Mouse (Mus musculus): ENCODE measurements at regions not wholly inside any gene's neighbourhood (a gene's known extent, or its start where the extent isn't known, plus 50 kb on each side); places are given as distances from the start of the nearest gene placed in this dataset.
A peak's percentile ranks its signal among the peaks of the same experiment; 100 is the strongest.

DNA sequence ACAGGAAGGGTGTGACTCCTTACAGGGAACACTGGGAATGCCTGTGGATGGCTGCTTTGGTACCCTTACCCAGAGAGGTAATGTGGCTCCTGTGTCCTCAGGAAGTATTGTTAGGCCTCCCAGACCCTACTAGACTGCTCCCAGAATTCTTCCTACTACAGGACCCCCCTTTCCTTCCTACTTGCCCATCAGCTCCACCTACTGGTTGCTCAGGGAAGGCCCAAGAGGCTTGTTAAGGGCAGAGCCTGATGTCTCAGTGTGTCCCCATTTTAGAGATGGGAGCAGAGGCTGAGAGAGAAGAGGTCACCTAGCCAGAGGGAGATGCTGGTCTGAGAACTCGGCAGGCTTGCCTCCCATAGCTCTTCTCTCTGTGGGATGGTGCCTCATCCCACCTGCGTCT is 93.3 kb downstream of the 1810010D01Rik start:
- TF ChIP-seq POLR2A (IDR thresholded peaks at IDR 0.05; ENCODE audit: insufficient read depth, low read depth, low read length), result no peak
- TF ChIP-seq CTCF (IDR thresholded peaks at IDR 0.05; ENCODE audit: insufficient read depth, low read depth, low read length), result no peak
- WGBS, result 98% methylated on average over 2 of the region's 2 CpGs
- H3K4me1 ChIP-seq (ENCODE audit: control insufficient read depth, insufficient read depth, low read length), result peaks cover 10% of the 10 kb centered on the region

DNA sequence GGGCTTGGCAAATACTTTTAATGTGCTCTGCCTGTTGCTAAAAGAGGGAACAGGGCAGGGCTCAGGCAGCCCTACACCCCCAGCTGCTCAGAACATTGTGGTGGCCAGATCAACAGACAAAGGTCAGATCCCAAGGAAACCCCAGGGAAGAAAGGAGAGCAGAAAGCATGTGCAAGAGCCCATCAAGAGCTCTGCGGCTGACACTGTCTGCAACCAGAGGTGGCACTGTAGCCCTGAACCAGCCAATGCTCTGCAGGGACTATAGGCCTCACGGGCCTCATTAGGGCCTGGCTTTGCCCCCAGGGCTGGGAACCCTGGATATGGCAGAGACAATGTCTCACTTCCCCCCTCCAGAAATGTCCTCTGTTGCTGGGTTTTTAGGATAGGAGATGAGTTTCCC is 93.8 kb downstream of the 1810010D01Rik start:
- TF ChIP-seq CTCF (IDR thresholded peaks at IDR 0.05; ENCODE audit: insufficient read depth, low read depth, low read length) (no peak), POLR2A (IDR thresholded peaks at IDR 0.05; ENCODE audit: insufficient read depth, low read depth, low read length) (no peak)
- 68% methylated on average over 2 of the region's 2 CpGs for WGBS
- Histone ChIP-seq H3K4me3 (ENCODE audit: insufficient read depth, low read depth, low read length) (no peak overlapping the region), H3K4me1 (ENCODE audit: control insufficient read depth, insufficient read depth, low read length) (peaks cover 10% of the 10 kb centered on the region), H3K27ac (ENCODE audit: insufficient read depth, low read depth, low read length) (no peak overlapping the region)

More for the DNA sequence above, 93.3 kb downstream of the 1810010D01Rik start:
- H3K4me3 ChIP-seq (ENCODE audit: insufficient read depth, low read depth, low read length), result no peak overlapping the region
- H3K27ac ChIP-seq (ENCODE audit: insufficient read depth, low read depth, low read length), result no peak overlapping the region

DNA sequence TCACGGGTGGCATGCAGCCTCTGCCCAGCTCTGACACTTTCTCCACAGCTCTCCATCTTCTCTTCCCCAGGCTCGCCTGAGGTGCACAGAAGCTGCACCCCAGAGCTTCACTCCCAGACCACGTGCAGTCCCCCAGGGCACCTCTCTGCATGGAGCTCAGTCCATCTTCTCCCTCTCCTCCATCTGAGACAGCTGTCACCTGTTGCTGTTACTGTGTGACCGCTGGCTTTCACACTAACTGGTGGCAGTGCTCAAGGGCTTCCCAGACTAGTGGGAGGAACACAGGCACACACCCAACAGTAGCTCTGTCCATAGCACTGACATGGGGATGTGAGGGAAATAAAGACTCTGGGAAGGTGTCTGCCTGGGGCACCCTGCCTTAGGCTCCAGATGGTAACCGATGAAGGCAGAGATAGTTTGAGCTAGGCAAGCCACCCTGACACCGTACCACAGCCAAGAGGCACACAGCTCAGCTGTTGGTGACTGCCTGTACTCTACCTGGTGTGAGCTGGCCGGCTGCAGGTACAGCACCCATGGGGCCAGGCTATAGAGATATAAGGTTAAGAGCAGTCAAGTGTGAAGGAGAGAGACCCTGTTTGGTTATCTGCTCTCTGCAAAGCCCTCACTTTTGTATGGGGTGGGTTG is 94.9 kb downstream of the 1810010D01Rik start:
- H3K27ac ChIP-seq (ENCODE audit: insufficient read depth, low read depth, low read length), result no peak overlapping the region
- H3K4me3 ChIP-seq (ENCODE audit: insufficient read depth, low read depth, low read length), result no peak overlapping the region
- peaks cover 10% of the 10 kb centered on the region for H3K4me1 ChIP-seq (ENCODE audit: control insufficient read depth, insufficient read depth, low read length)
- 91% methylated on average over 7 of the region's 7 CpGs for WGBS
- TF ChIP-seq POLR2A (IDR thresholded peaks at IDR 0.05; ENCODE audit: insufficient read depth, low read depth, low read length) (no peak), CTCF (IDR thresholded peaks at IDR 0.05; ENCODE audit: insufficient read depth, low read depth, low read length) (no peak)

DNA sequence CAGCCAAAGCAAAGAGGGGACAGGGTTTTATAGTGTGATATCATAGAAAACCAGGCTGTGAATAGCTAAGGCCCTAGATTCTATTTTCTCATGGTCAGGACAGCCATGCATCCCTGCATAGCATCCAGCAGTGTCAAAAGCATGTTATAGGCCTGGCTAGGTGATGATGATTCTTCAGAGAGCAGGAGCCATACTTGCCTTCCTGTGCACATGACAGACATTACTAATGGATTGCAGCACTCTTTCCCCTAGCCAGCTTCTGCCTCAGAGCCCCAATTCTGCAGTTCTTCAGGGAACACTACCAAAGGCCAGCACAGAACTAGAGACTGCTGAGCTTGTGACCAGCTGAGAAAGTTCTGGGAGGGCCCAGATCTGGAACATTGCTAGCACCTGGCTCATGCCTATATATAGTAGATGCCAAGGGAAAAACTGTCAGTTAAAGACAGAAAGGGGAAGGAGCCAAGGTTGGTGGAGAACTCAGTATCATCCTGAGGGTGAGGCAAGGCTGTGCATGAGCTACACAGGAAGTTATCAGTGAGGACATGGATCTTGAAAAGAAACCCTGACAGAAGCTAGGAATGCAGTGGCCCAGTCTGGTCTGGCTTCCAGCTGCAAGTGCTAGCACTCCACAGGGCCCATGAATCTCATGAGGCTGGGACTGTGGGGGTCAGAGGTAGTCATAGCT is 95.6 kb downstream of the 1810010D01Rik start:
- Histone ChIP-seq H3K4me3 (ENCODE audit: insufficient read depth, low read depth, low read length) (no peak overlapping the region), H3K4me1 (ENCODE audit: control insufficient read depth, insufficient read depth, low read length) (peaks cover 10% of the 10 kb centered on the region), H3K27ac (ENCODE audit: insufficient read depth, low read depth, low read length) (no peak overlapping the region)
- TF ChIP-seq POLR2A (IDR thresholded peaks at IDR 0.05; ENCODE audit: insufficient read depth, low read depth, low read length) (no peak), CTCF (IDR thresholded peaks at IDR 0.05; ENCODE audit: insufficient read depth, low read depth, low read length) (no peak)

DNA sequence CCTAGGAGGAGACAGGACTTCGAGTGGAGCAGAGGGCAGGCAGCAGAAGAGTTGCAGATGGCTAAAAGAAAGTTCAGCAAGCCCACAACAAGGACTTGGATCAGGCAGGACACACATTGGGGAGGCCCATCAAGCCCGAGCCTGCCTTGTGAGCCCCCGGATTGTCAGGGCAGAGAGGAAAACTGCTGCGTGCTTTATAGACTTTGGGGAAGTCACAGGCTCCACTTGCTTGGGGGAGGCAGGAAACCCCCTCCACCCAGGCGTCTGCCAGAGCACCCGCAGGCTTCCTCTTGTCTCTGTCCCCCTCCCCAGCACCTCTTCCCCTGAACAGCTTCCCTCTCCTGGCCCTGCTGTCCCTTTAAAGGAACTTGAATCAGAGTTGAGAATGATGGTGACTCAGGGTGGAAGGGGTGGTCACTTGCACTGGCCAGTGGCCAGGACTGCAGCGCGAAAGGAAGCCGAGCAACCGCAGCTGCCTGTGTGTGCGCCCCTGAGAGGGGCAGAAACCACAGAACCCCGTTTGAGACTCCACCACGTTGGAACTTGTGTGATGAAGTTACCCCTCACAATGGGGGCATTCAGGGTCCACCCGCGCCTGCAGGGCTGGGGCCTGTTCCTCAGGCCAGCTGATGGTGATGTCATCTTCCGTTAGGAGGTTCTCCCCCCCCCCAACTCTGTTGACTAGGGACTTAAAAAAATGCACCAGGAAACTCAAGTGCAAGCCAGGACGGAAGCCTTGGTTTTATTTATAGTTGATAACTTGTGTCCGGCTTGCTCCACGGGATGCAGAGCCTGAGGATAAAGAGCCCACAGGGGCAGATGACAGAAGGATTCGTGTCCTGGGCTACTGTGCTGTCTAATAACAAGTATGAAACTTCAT is 96.4 kb downstream of the 1810010D01Rik start:
- peak overlapping the region; percentile 19; the same call in 1 of the 2 replicates for H3K27ac ChIP-seq (ENCODE audit: insufficient read depth, low read depth, low read length)
- WGBS, result 28% methylated on average over 20 of the region's 20 CpGs
- H3K4me1 ChIP-seq (ENCODE audit: control insufficient read depth, insufficient read depth, low read length), result peaks cover 10% of the 10 kb centered on the region
- H3K4me3 ChIP-seq (ENCODE audit: insufficient read depth, low read depth, low read length), result peak overlapping the region; percentile 2; the same call in 1 of the 2 replicates
- no peak for TF ChIP-seq POLR2A (IDR thresholded peaks at IDR 0.05; ENCODE audit: insufficient read depth, low read depth, low read length)
- no peak for TF ChIP-seq CTCF (IDR thresholded peaks at IDR 0.05; ENCODE audit: insufficient read depth, low read depth, low read length)

DNA sequence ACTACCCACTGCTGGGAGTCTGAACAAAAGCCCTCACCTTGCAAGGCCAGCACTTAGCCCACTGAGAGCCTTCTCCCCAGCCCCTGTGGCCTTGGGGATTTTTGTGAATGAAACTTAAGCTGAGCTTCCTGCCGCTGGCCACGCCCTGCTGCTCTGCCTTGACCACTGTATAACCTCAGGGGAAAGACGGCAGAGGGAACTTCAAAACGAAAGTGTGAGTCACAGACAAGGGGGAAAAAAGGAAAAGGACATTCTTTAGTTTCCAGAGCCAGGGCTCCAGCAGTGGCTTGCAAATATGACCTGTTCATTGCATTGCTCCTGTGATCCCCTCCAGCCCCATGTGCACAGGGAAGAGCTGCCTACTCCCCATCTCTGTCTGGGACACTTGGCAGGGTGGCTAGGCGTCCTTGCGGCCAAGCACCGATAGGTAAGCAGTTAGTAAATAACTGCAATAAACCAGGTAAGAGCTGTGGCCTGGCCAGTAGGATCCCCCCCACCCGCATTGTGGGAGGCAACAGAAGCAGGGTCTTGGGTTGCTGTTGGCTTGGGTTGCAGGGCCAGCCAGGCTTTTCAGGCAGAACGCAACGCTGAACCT is 97.2 kb downstream of the 1810010D01Rik start:
- Histone ChIP-seq H3K4me3 (ENCODE audit: insufficient read depth, low read depth, low read length) (no peak overlapping the region), H3K27ac (ENCODE audit: insufficient read depth, low read depth, low read length) (no peak overlapping the region), H3K4me1 (ENCODE audit: control insufficient read depth, insufficient read depth, low read length) (peaks cover 10% of the 10 kb centered on the region)
- TF ChIP-seq POLR2A (IDR thresholded peaks at IDR 0.05; ENCODE audit: insufficient read depth, low read depth, low read length), result no peak
- TF ChIP-seq CTCF (IDR thresholded peaks at IDR 0.05; ENCODE audit: insufficient read depth, low read depth, low read length), result no peak
- 67% methylated on average over 10 of the region's 10 CpGs for WGBS

DNA sequence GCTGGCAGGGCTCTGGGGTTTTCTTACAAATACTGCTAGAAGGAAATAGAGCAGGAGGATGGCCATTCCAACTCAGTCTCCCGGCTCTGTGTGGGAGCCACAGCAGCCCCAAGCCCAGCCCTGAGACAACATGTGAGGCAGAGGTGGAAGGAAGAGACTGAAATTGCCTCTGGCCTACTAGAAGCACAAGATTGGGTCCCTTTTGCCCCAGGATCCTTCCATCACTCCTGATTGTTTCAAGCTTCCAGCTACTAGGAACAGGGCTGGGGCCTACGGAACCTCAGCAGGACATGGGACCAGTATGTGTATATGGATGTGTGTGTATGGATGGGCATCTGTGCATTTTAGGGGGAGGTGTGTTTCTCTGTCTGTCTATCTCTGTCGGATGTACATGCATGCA is 97.9 kb downstream of the 1810010D01Rik start:
- TF ChIP-seq CTCF (IDR thresholded peaks at IDR 0.05; ENCODE audit: insufficient read depth, low read depth, low read length) (no peak), POLR2A (IDR thresholded peaks at IDR 0.05; ENCODE audit: insufficient read depth, low read depth, low read length) (no peak)
- no peak overlapping the region for H3K4me3 ChIP-seq (ENCODE audit: insufficient read depth, low read depth, low read length)
- H3K4me1 ChIP-seq (ENCODE audit: control insufficient read depth, insufficient read depth, low read length), result peaks cover 10% of the 10 kb centered on the region
- WGBS, result 99% methylated on average over 3 of the region's 3 CpGs
- no peak overlapping the region for H3K27ac ChIP-seq (ENCODE audit: insufficient read depth, low read depth, low read length)

DNA sequence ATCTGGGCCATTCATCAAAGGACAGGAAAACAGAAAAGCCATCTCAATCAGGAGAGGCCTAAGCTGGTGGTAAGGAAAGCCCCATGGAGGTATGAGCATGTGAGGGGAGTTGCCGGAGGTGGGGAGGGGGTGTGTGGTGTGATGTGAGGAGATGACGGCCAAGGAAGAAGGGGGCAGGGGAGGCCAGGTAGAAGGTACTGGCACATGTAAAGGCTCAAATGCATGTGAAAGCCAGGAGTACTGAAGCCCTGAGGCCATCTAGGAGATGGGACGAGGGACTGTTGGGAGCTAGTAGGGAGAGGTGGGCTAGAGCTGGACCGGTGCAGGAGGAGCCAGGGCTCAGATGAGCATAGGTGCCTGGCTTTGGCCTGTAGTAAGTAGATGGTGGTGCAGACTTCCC is 98.4 kb downstream of the 1810010D01Rik start:
- no peak overlapping the region for H3K4me3 ChIP-seq (ENCODE audit: insufficient read depth, low read depth, low read length)
- WGBS, result 99% methylated on average over 4 of the region's 4 CpGs
- peaks cover 10% of the 10 kb centered on the region for H3K4me1 ChIP-seq (ENCODE audit: control insufficient read depth, insufficient read depth, low read length)
- no peak overlapping the region for H3K27ac ChIP-seq (ENCODE audit: insufficient read depth, low read depth, low read length)
- TF ChIP-seq CTCF (IDR thresholded peaks at IDR 0.05; ENCODE audit: insufficient read depth, low read depth, low read length) (no peak), POLR2A (IDR thresholded peaks at IDR 0.05; ENCODE audit: insufficient read depth, low read depth, low read length) (no peak)
